Mouse (Mus musculus): ENCODE data around the gene Dcun1d2. TPM values are rescaled to one million over a fixed set of nuclear protein-coding genes. Genes with fewer than 3 reads are reported as not detected.

Dcun1d2 gene
- total and polyA plus RNA-seq, 3 experiments: 13.2 to 14.9 (median 14.7) TPM

DNA sequence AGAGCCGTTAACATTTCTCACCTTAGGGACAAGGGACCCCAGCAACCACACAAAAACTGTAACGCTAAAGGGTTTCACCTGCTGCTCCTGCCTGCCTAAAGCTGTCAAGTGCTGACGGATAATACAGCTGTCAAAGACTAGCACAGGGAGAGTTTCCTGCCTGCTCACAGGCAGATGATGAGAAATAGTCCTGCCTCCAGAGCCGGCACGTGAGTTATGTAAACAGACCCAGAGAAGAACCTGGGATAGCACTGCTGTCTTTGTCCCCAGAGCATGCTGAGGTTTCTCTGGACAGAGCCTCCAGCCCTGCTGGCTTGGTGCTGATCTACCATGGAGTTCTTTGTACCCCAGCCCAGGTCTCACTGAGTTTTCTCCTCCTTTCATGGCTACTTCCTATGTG is 70.8 kb downstream of the Dcun1d2 start:
- Histone ChIP-seq H3K9ac (ENCODE audit: insufficient read depth, low read depth) (no peak overlapping the region), H3K4me2 (ENCODE audit: insufficient read depth, low read depth, poor library complexity, severe bottlenecking) (no peak overlapping the region), H3K27me3 (replicated peaks) (peaks cover 65% of the 10 kb centered on the region), H3K4me3 (replicated peaks in 1 of 3; ENCODE audit: low read depth in 2 of 3, low read length in 2 of 3, poor library complexity in 1 of 3) (no peak overlapping the region), H3K27ac (ENCODE audit: insufficient read depth, low read depth) (no peak overlapping the region), H3K9me3 (replicated peaks; ENCODE audit: low read length) (no peaks in the 10 kb centered on the region), H3K36me3 (replicated peaks in 1 of 2; ENCODE audit: control insufficient read depth in 1 of 2, insufficient read depth in 1 of 2, low read length in 1 of 2) (no peaks in the 10 kb centered on the region), H3K79me2 (replicated peaks; ENCODE audit: control insufficient read depth, extremely low read depth, insufficient read depth, poor library complexity, severe bottlenecking) (no peaks in the 10 kb centered on the region), H3K4me1 (ENCODE audit: control insufficient read depth in 1 of 2, insufficient read depth in 2 of 2) (peaks cover 22 to 36% of the 10 kb centered on the region in 2 experiments)
- no peak for DNase-seq (ENCODE audit: extremely low read depth)
- TF ChIP-seq BHLHE40 (IDR thresholded peaks at IDR 0.05; ENCODE audit: low read depth, low read length) (no peak), ETS1 (conservative IDR thresholded peaks at IDR 0.05; ENCODE audit: low read depth, low read length) (no peak), ZC3H11A (IDR thresholded peaks at IDR 0.05; ENCODE audit: low read depth, low read length) (no peak), ELF1 (IDR thresholded peaks at IDR 0.05; ENCODE audit: low read depth, low read length) (no peak), USF1 (IDR thresholded peaks at IDR 0.05; ENCODE audit: low read depth, low read length) (no peak), HCFC1 (IDR thresholded peaks at IDR 0.05; ENCODE audit: low read depth, low read length) (no peak), CHD2 (IDR thresholded peaks at IDR 0.05; ENCODE audit: low read length) (no peak), NRF1 (IDR thresholded peaks at IDR 0.05; ENCODE audit: low read depth, low read length) (no peak), RCOR1 (conservative IDR thresholded peaks at IDR 0.05; ENCODE audit: low read depth, low read length) (no peak), GABPA (IDR thresholded peaks at IDR 0.05; ENCODE audit: insufficient replicate concordance, low read depth, low read length) (no peak), MYC (IDR thresholded peaks at IDR 0.05; ENCODE audit: low read depth, low read length) (no peak), ZMIZ1 (IDR thresholded peaks at IDR 0.05; ENCODE audit: low read depth, low read length) (no peak), ZKSCAN1 (IDR thresholded peaks at IDR 0.05; ENCODE audit: borderline replicate concordance, low read depth, low read length) (no peak), PAX5 (IDR thresholded peaks at IDR 0.05; ENCODE audit: low read length) (no peak), SIN3A (IDR thresholded peaks at IDR 0.05; ENCODE audit: low read length) (no peak)
- dilution Hi-C loops (cut with MboI; ENCODE audit: extremely low pct_ligation_motif_present, extremely low pct_unique_long_range_greater_than_20kb, low sequenced_read_pairs): no loop called here
- in situ Hi-C loops (cut with MboI; ENCODE audit: low pct_ligation_motif_present, low pct_unique_long_range_greater_than_20kb, low sequenced_read_pairs): loop anchor here (25.0 kb wide), 1 partner anchor 230 kb away; no protein-coding TSS in a partner anchor

DNA sequence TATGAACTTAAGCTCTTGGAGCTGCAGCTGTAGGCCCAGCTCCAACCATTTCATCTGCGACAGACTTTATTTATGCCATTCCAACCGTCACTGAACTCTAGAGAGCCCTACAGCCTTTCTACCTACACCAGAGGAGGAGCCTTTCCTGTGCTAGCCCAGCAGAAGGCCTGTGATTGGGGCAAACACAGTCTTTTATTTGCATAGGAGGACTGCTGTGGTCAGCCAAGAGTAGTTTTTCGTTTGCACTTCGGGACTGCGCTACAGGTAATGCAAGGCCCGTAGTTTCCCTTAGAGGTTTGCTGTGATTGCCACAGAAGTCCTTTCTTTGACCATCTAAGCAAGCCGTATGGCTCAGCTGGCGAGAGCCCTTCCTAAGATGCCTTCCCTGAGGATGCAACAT is 71.5 kb downstream of the Dcun1d2 start:
- peaks cover 62% of the 10 kb centered on the region for H3K27me3 ChIP-seq (replicated peaks)
- no peaks in the 10 kb centered on the region for H3K9me3 ChIP-seq (replicated peaks; ENCODE audit: low read length)
- no peak overlapping the region for H3K9ac ChIP-seq (ENCODE audit: insufficient read depth, low read depth)
- dilution Hi-C loops (cut with MboI; ENCODE audit: extremely low pct_ligation_motif_present, extremely low pct_unique_long_range_greater_than_20kb, low sequenced_read_pairs): no loop called here
- no peak for TF ChIP-seq ZMIZ1 (IDR thresholded peaks at IDR 0.05; ENCODE audit: low read depth, low read length)
- TF ChIP-seq MAX (IDR thresholded peaks at IDR 0.05; ENCODE audit: low read length): no peak
- TF ChIP-seq NRF1 (IDR thresholded peaks at IDR 0.05; ENCODE audit: low read depth, low read length): no peak
- TF ChIP-seq GABPA (IDR thresholded peaks at IDR 0.05; ENCODE audit: insufficient replicate concordance, low read depth, low read length): no peak
- TF ChIP-seq JUND (conservative IDR thresholded peaks at IDR 0.05; ENCODE audit: low read depth, low read length): no peak
- TF ChIP-seq MYC (IDR thresholded peaks at IDR 0.05; ENCODE audit: low read depth, low read length): no peak
- no peak for TF ChIP-seq POLR2A (IDR thresholded peaks at IDR 0.05; ENCODE audit: low read depth, low read length)
- TF ChIP-seq NELFE (IDR thresholded peaks at IDR 0.05; ENCODE audit: low read depth, low read length): no peak
- no peak for TF ChIP-seq UBTF (IDR thresholded peaks at IDR 0.05; ENCODE audit: low read depth, low read length)
- TF ChIP-seq E2F4 (IDR thresholded peaks at IDR 0.05; ENCODE audit: insufficient replicate concordance, low read depth, low read length): no peak
- no peak for TF ChIP-seq ZKSCAN1 (IDR thresholded peaks at IDR 0.05; ENCODE audit: borderline replicate concordance, low read depth, low read length)
- TF ChIP-seq HCFC1 (IDR thresholded peaks at IDR 0.05; ENCODE audit: low read depth, low read length): no peak
- in situ Hi-C loops (cut with MboI; ENCODE audit: low pct_ligation_motif_present, low pct_unique_long_range_greater_than_20kb, low sequenced_read_pairs): loop anchor here (25.0 kb wide), 1 partner anchor 229 kb away; no protein-coding TSS in a partner anchor
- H3K4me2 ChIP-seq (ENCODE audit: insufficient read depth, low read depth, poor library complexity, severe bottlenecking): no peak overlapping the region
- no peak overlapping the region for H3K4me3 ChIP-seq (replicated peaks in 1 of 3; ENCODE audit: low read depth in 2 of 3, low read length in 2 of 3, poor library complexity in 1 of 3)
- no peaks in the 10 kb centered on the region for H3K36me3 ChIP-seq (replicated peaks in 1 of 2; ENCODE audit: control insufficient read depth in 1 of 2, insufficient read depth in 1 of 2, low read length in 1 of 2)
- H3K27ac ChIP-seq (ENCODE audit: insufficient read depth, low read depth): no peak overlapping the region
- peaks cover 22 to 36% of the 10 kb centered on the region in 2 experiments for H3K4me1 ChIP-seq (ENCODE audit: control insufficient read depth in 1 of 2, insufficient read depth in 2 of 2)
- no peak for DNase-seq (ENCODE audit: extremely low read depth)
- H3K79me2 ChIP-seq (replicated peaks; ENCODE audit: control insufficient read depth, extremely low read depth, insufficient read depth, poor library complexity, severe bottlenecking): no peaks in the 10 kb centered on the region
